Mouse (Mus musculus) limb, embryonic 15.5 days (tissue): ENCODE measurements around the gene Adarb1. TPM values are rescaled to one million over a fixed set of nuclear protein-coding genes. Genes with fewer than 3 reads are reported as not detected.

ENCODE experiments used
- ATAC-seq: fragments of 200-750 bp; cut with Nextera tagmentation; 2 replicates; pipeline ENCODE4 v1.8.0; 2017; ENCODE audit warnings: low read depth, moderate TSS enrichment; ENCODE audit not compliant: insufficient number of reproducible peaks, low FRiP score, low TSS enrichment
- H3K27ac ChIP-seq: fragments of 300-500 bp; sonication (generic); 2 replicates; pipeline ENCODE4 v1.5.1; 2015; ENCODE audit warnings: moderate library complexity, mild to moderate bottlenecking, inconsistent platforms
- H3K27me3 ChIP-seq: fragments of 300-500 bp; sonication (generic); 2 replicates; pipeline ENCODE4 v1.6.1; 2015; ENCODE audit warnings: inconsistent platforms
- H3K36me3 ChIP-seq: fragments of 300-500 bp; sonication (generic); 2 replicates; pipeline ENCODE4 v1.6.1; 2015; ENCODE audit warnings: inconsistent platforms
- H3K4me1 ChIP-seq: fragments of 300-500 bp; sonication (generic); 2 replicates; pipeline ENCODE4 v1.6.1; 2015; ENCODE audit warnings: inconsistent platforms
- H3K4me2 ChIP-seq: fragments of 300-500 bp; sonication (generic); 2 replicates; pipeline ENCODE4 v1.6.1; 2015; ENCODE audit warnings: mild to moderate bottlenecking, inconsistent platforms
- H3K4me3 ChIP-seq: fragments of 300-500 bp; sonication (generic); 2 replicates; pipeline ENCODE4 v1.5.1; 2015; ENCODE audit warnings: mild to moderate bottlenecking, inconsistent platforms
- H3K9ac ChIP-seq: fragments of 300-500 bp; sonication (generic); 2 replicates; pipeline ENCODE4 v1.6.1; 2015; ENCODE audit warnings: inconsistent platforms
- H3K9me3 ChIP-seq: fragments of 300-500 bp; sonication (generic); 2 replicates; pipeline ENCODE4 v1.6.1; 2016; ENCODE audit warnings: inconsistent platforms
- WGBS: fragments of 180-500 bp; shearing (Covaris S2); methylation state at CpG from one replicate; pipeline ENCODE4 v1.1.7; 2015; 5-methylcytosine and 5-hydroxymethylcytosine counted together
- polyA plus RNA-seq: library from polyadenylated mRNA; unstranded; fragments of >200 nt; fragmentation: Nextera tagmentation; extraction: Ambion mirVana; gene quantifications from 2 replicates; pipeline ENCODE4 v1.2.1, GENCODE M21; 2015

The Adarb1 gene
- polyA plus RNA-seq, 1 experiment from 2014 or later: 4.8 TPM

DNA sequence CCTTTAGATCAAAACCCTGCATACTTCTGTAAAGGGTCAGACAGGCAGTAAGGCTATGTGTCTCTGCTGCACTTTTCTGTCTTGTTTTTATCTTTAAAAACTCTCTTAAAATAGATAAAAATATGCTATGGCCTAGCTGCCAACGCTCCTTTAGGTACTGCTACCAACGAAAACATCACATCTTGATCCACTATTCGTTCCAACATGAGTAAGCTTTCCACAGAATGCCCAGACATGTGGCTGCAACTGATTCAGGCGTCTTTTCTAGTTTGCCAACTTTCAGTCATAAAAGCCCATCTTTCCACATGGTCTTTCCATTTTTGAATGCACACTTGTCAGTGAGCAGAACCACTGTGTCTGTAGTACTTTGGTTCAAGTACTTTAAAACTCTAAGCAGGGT is 77.0 kb downstream of the Adarb1 start:
- Histone ChIP-seq H3K4me3 (no peak overlapping the region), H3K9me3 (no peaks in the 10 kb centered on the region), H3K9ac (no peak overlapping the region), H3K27me3 (0 out of 2 replicates have a peak, but pooled peaks cover 4% of the 10 kb centered on the region), H3K27ac (no peak overlapping the region), H3K4me2 (no peak overlapping the region), H3K4me1 (peaks cover 6% of the 10 kb centered on the region; the same call in 1 of the 2 replicates), H3K36me3 (no peaks in the 10 kb centered on the region)
- no peak for ATAC-seq
- WGBS: 78% methylated on average over 4 of the region's 4 CpGs

DNA sequence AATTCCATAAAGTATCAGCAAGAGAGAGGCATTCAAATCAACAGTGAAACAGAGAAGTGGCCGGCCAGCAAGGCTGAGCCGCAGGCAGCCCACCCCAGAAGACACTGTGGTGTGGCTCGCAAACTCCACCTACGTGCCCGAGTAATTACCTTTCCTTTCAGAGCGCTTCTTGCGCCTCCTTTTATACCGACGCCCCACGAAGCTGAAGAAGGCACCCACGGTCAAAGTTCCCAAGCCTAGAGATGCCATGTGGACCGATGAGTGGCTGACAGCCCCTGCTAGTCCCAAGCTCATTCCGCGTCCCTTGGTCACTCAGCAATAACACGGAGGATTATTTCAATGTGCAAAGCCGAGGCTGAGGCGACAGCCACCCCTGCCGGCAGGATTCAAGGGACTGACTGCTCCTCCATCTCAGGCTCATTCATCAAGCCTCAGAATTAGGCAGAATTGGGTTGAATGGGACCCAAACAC is 78.2 kb downstream of the Adarb1 start:
- Histone ChIP-seq H3K27me3 (0 out of 2 replicates have a peak, but pooled peaks cover 4% of the 10 kb centered on the region), H3K4me1 (peaks cover 6% of the 10 kb centered on the region; the same call in 1 of the 2 replicates), H3K9ac (no peak overlapping the region), H3K4me3 (peak overlapping the region; percentile 33), H3K36me3 (no peaks in the 10 kb centered on the region), H3K9me3 (no peaks in the 10 kb centered on the region), H3K27ac (no peak overlapping the region), H3K4me2 (peak overlapping the region; percentile 48)
- ATAC-seq: no peak
- 28% methylated on average over 18 of the region's 18 CpGs for WGBS

GRCm38 (mm10) chr10:77333518-77333917 is 84.6 kb downstream of the Adarb1 start:
- no peak overlapping the region for H3K9ac ChIP-seq
- 65% methylated on average over 9 of the region's 9 CpGs for WGBS
- no peaks in the 10 kb centered on the region for H3K9me3 ChIP-seq
- H3K4me2 ChIP-seq: no peak overlapping the region
- no peak overlapping the region for H3K27ac ChIP-seq
- H3K4me1 ChIP-seq: no peaks in the 10 kb centered on the region
- ATAC-seq: no peak
- H3K27me3 ChIP-seq: no peaks in the 10 kb centered on the region
- no peaks in the 10 kb centered on the region for H3K36me3 ChIP-seq
- H3K4me3 ChIP-seq: no peak overlapping the region

DNA sequence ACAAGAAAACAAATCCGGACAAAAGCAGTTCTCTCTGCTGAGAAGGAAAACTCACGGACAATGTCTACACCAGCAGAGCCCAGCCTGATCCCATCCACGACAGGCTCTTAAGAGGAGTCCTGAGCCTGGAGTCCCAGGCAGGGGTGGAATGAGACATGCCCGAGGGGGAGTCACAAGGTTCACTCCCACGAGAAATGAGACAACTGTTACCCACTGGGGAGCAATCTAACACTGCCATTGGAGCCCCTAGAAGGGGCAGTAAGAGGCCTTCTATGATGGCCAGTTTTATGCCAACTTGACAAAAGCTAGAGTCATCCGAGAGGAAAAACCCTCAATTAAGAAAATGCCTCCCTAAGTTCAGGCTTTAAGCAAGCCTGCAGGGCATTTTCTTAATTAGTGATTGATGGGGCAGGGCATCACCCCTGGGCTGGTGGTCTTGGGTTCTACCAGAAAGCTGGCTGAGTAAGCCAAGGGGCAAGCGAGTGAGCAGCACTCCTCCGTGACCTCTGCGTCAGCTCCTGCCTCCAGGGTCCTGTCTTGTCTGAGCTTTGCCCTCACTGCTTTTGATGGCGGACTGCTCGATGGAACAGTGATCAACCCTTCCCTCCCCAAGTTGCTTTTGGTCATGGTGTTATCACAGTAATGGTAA is 88.5 kb downstream of the Adarb1 start:
- Histone ChIP-seq H3K27me3 (no peaks in the 10 kb centered on the region), H3K9me3 (no peaks in the 10 kb centered on the region), H3K4me3 (no peak overlapping the region), H3K9ac (no peak overlapping the region), H3K27ac (no peak overlapping the region), H3K4me2 (no peak overlapping the region), H3K36me3 (no peaks in the 10 kb centered on the region), H3K4me1 (peaks cover 6% of the 10 kb centered on the region)
- 66% methylated on average over 11 of the region's 11 CpGs for WGBS
- ATAC-seq: no peak

DNA sequence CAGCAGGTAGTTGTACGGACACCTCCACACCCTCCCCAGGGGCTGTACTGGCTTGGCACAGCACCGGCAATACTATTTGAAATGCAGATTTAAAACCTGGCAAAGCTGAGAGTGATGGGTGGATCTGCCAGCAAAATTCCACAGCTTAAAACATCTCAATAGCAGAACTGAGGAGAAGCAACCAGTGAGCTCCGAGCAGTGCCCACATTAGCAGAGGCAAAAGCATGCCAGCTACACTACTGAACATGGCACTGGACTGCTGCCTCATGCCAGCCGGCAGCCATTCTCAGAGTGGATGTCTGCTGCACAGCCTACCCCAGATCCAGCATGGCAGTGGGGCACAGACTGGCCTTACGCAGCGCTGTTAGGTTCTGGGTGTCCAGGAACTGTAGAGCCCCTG is 93.4 kb downstream of the Adarb1 start:
- Histone ChIP-seq H3K27ac (no peak overlapping the region), H3K4me2 (no peak overlapping the region), H3K4me3 (no peak overlapping the region), H3K4me1 (peaks cover 7% of the 10 kb centered on the region), H3K9me3 (no peaks in the 10 kb centered on the region), H3K27me3 (no peaks in the 10 kb centered on the region), H3K9ac (no peak overlapping the region), H3K36me3 (no peaks in the 10 kb centered on the region)
- ATAC-seq: no peak
- 71% methylated on average over 6 of the region's 6 CpGs for whole genome bisulfite sequencing

GRCm38 (mm10) chr10:77321611-77322010 is 96.5 kb downstream of the Adarb1 start:
- Histone ChIP-seq H3K9me3 (no peaks in the 10 kb centered on the region), H3K9ac (no peak overlapping the region), H3K36me3 (no peaks in the 10 kb centered on the region), H3K27me3 (no peaks in the 10 kb centered on the region), H3K27ac (no peak overlapping the region), H3K4me3 (no peak overlapping the region), H3K4me1 (peaks cover 7% of the 10 kb centered on the region), H3K4me2 (no peak overlapping the region)
- no peak for ATAC-seq
- WGBS: 80% methylated on average over 8 of the region's 8 CpGs

GRCm38 (mm10) chr10:77321001-77321400 is 97.1 kb downstream of the Adarb1 start:
- WGBS: 81% methylated on average over 1 of the region's 1 CpGs
- H3K27me3 ChIP-seq: no peaks in the 10 kb centered on the region
- H3K9ac ChIP-seq: no peak overlapping the region
- H3K9me3 ChIP-seq: no peaks in the 10 kb centered on the region
- H3K4me1 ChIP-seq: peaks cover 7% of the 10 kb centered on the region
- H3K27ac ChIP-seq: no peak overlapping the region
- H3K4me2 ChIP-seq: no peak overlapping the region
- no peak overlapping the region for H3K4me3 ChIP-seq
- no peaks in the 10 kb centered on the region for H3K36me3 ChIP-seq
- ATAC-seq: no peak

GRCm38 (mm10) chr10:77315682-77316081 is 102.4 kb downstream of the Adarb1 start:
- no peaks in the 10 kb centered on the region for H3K9me3 ChIP-seq
- H3K36me3 ChIP-seq: 0 out of 2 replicates have a peak, but pooled peaks cover 2% of the 10 kb centered on the region
- no peaks in the 10 kb centered on the region for H3K4me1 ChIP-seq
- WGBS: 76% methylated on average over 2 of the region's 2 CpGs
- no peak overlapping the region for H3K4me3 ChIP-seq
- H3K4me2 ChIP-seq: no peak overlapping the region
- H3K9ac ChIP-seq: no peak overlapping the region
- no peaks in the 10 kb centered on the region for H3K27me3 ChIP-seq
- no peak for ATAC-seq
- H3K27ac ChIP-seq: no peak overlapping the region

DNA sequence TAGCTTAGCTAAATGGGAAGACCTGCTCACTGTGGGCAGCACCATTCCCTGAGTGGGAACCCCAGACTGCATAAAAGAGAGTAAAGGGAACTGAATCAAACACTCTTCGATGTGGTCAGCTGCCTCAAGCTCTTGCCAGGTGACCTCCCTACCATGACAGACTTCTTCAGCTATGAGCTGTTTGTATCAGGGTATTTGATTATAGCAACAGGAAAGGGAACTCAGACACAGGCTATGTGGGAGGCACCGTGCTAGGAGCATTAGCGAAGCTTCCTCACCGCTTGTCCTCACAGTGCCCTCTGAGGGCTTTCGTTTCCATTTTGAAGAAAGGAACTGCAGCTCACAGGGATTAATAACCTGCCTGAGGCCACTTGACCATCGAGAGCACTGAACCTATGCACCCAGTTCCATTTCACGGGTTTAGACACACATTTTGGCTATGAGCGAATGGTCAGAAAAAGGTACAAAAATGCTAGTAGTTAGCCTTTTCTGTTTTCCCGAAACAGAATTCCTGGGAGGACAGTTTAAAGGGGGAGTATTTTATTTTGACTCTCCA is 103.3 kb downstream of the Adarb1 start:
- H3K36me3 ChIP-seq: 0 out of 2 replicates have a peak, but pooled peaks cover 2% of the 10 kb centered on the region
- ATAC-seq: no peak
- H3K4me1 ChIP-seq: no peaks in the 10 kb centered on the region
- H3K4me2 ChIP-seq: no peak overlapping the region
- no peaks in the 10 kb centered on the region for H3K27me3 ChIP-seq
- 79% methylated on average over 9 of the region's 9 CpGs for WGBS
- H3K9me3 ChIP-seq: no peaks in the 10 kb centered on the region
- no peak overlapping the region for H3K27ac ChIP-seq
- no peak overlapping the region for H3K4me3 ChIP-seq
- no peak overlapping the region for H3K9ac ChIP-seq

- WGBS: 81% methylated on average over 10 of the region's 10 CpGs
- H3K9ac ChIP-seq: no peak overlapping the region
- no peaks in the 10 kb centered on the region for H3K4me1 ChIP-seq
- no peaks in the 10 kb centered on the region for H3K9me3 ChIP-seq
- 0 out of 2 replicates have a peak, but pooled peaks cover 2% of the 10 kb centered on the region for H3K36me3 ChIP-seq
- ATAC-seq: no peak
- H3K27me3 ChIP-seq: no peaks in the 10 kb centered on the region
- no peak overlapping the region for H3K4me2 ChIP-seq
- H3K27ac ChIP-seq: no peak overlapping the region
- H3K4me3 ChIP-seq: no peak overlapping the region
Measured at GRCm38 (mm10) chr10:77308978-77309377, 109.1 kb downstream of the Adarb1 start.

DNA sequence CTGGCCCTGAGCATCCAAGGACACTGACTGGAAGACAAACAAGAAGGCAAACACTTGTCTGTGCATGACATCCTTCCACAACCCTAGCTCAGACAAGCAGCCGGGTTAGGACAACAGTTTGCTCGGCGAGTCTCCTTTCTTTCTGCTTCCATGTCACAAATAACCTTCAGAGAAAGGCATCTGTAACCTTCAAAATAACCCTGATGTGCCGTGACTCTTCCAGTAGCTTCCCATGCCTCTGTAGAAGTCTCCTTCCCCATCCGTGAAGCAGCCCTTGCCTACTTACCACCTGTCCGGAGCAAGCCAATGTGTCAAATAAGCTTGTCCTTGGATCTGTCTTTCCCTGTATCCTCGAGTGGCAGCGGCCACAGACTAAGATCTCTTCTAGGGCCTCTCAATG is 112.3 kb downstream of the Adarb1 start:
- Histone ChIP-seq H3K27me3 (no peaks in the 10 kb centered on the region), H3K36me3 (0 out of 2 replicates have a peak, but pooled peaks cover under 1% of the 10 kb centered on the region), H3K4me2 (no peak overlapping the region), H3K4me1 (no peaks in the 10 kb centered on the region), H3K4me3 (no peak overlapping the region), H3K27ac (no peak overlapping the region), H3K9ac (no peak overlapping the region), H3K9me3 (no peaks in the 10 kb centered on the region)
- no peak for ATAC-seq
- 83% methylated on average over 8 of the region's 8 CpGs for WGBS

- H3K27me3 ChIP-seq: no peaks in the 10 kb centered on the region
- ATAC-seq: no peak
- WGBS: 42% methylated on average over 4 of the region's 4 CpGs
Measured at GRCm38 (mm10) chr10:77304840-77305533, 113.1 kb downstream of the Adarb1 start.

More at GRCm38 (mm10) chr10:77304840-77305533, 113.1 kb downstream of the Adarb1 start:
- Histone ChIP-seq H3K9ac (no peak overlapping the region), H3K4me3 (no peak overlapping the region), H3K27ac (no peak overlapping the region), H3K4me2 (no peak overlapping the region), H3K9me3 (no peaks in the 10 kb centered on the region), H3K36me3 (no peaks in the 10 kb centered on the region), H3K4me1 (no peaks in the 10 kb centered on the region)
